Mouse (Mus musculus) cerebellum, adult 2 months (tissue): Measurements from ENCODE around the gene C2.

Experiments used
- CTCF ChIP-seq: fragments of 200-500 bp; IDR thresholded peaks from 2 replicates; pipeline ENCODE4 v1.5.1; 2011; ENCODE audit warnings: low read depth, mild to moderate bottlenecking, control low read depth, low read length, moderate library complexity, borderline replicate concordance; ENCODE audit not compliant: insufficient read depth
- POLR2A ChIP-seq: fragments of 200-500 bp; IDR thresholded peaks from 2 replicates; pipeline ENCODE4 v1.6.1; 2011; ENCODE audit warnings: low read length, control low read depth, borderline replicate concordance; ENCODE audit not compliant: insufficient read depth

GRCm38 (mm10) chr17:34894801-34895530 is 3.1 kb downstream of the C2 start:
- TF ChIP-seq POLR2A: no peak
- TF ChIP-seq CTCF: no peak
